Mouse (Mus musculus) cortical plate, adult 2 months (tissue): ENCODE data around the gene Dapk2.

ENCODE experiments used
- CTCF ChIP-seq: fragments of 200-500 bp; IDR thresholded peaks from 2 replicates; pipeline ENCODE4 v1.5.1; 2011; ENCODE audit warnings: mild to moderate bottlenecking, control low read depth, low read length; ENCODE audit not compliant: insufficient read depth; ENCODE audit errors: extremely low read depth
- POLR2A ChIP-seq: fragments of 200-500 bp; IDR thresholded peaks from 2 replicates; pipeline ENCODE4 v1.6.1; 2011; ENCODE audit warnings: mild to moderate bottlenecking, low read length, control low read depth; ENCODE audit not compliant: insufficient read depth; ENCODE audit errors: extremely low read depth

DNA sequence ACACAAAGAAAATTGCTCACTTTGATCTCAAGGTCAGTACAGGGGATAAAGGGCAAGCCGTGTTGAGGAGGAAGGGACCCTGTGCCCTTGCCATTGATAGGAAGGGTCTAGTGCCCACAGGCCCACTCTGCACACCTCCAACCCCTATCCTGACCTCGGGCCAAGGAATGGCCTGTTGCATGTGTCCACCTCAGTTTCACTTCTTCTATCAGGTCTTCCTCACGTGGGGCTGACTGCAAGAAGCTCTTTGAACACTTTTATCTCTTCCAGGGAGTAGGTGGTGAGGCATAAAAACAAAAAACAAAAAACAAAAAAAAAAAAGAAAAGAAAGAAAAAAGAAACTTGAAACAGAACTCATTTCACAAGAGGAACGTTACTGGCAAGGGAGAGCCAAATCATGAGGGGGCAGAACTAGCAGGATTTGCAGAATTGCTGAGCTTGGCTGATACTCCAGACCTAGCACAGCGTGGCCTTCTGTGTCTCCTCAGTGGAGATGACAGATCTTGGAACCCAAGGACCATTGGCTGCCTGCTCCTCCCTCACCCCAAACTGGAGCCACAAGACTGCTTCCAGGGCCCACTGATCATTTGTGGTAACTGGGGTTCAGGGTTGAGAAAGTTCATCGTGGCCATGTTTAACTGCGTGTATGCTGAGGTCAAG lies 73.9 kb downstream of the Dapk2 start:
- TF ChIP-seq CTCF = no peak
- no peak for TF ChIP-seq POLR2A
